Mouse (Mus musculus) cortical plate, adult 2 months (tissue): ENCODE measurements around the gene Rtn4ip1.

Source experiments
- CTCF ChIP-seq: fragments of 200-500 bp; IDR thresholded peaks from 2 replicates; pipeline ENCODE4 v1.5.1; 2011; ENCODE audit warnings: mild to moderate bottlenecking, control low read depth, low read length; ENCODE audit not compliant: insufficient read depth; ENCODE audit errors: extremely low read depth
- POLR2A ChIP-seq: fragments of 200-500 bp; IDR thresholded peaks from 2 replicates; pipeline ENCODE4 v1.6.1; 2011; ENCODE audit warnings: mild to moderate bottlenecking, low read length, control low read depth; ENCODE audit not compliant: insufficient read depth; ENCODE audit errors: extremely low read depth

- TF ChIP-seq CTCF (no peak), POLR2A (no peak)
Measured at GRCm38 (mm10) chr10:43983866-43984265, 82.3 kb downstream of the Rtn4ip1 start.
